ENCODE assay signal across 12 mouse cellular contexts in the genomic region with DNA sequence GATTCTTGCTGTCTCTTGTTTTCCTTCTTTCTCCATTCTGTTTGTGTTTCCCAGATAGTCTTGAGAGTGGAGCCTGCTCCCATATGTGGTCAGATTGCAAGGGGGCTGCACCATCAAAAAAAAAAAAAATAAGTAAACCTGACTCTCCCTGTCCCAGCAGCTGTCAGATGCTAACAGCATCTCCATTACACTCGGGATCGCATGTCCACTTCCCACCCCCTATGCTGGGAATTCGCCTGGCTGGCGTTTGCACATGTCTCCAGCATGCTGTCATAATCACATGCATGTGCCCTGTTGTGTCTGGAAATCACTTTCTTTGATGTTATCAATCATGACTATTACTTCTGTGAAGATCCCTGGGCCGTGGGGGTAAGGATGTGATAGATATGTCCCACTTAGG.
"Had no signal": no experiment of that assay in that cellular context is flagged by ENCODE, and none has a peak within 500 bp of the region (broad histone marks: within the 10 kb centered on the region; RNA-seq: fewer than 3 reads in every experiment).

No protein-coding gene starts in this region.

- H3K27ac ChIP-seq: limb, embryonic 12.5 days; liver, embryonic 15.5 days; midbrain, embryonic 13.5 days; neural tube, embryonic 13.5 days had no signal

- H3K9ac ChIP-seq: limb, embryonic 12.5 days; liver, embryonic 15.5 days; midbrain, embryonic 13.5 days; neural tube, embryonic 13.5 days had no signal

- H3K36me3 ChIP-seq: limb, embryonic 12.5 days; liver, embryonic 15.5 days; midbrain, embryonic 13.5 days; neural tube, embryonic 13.5 days had no signal

- H3K4me1 ChIP-seq: liver, embryonic 15.5 days; midbrain, embryonic 13.5 days had no signal

- H3K4me2 ChIP-seq: limb, embryonic 12.5 days; liver, embryonic 11.5 days; liver, embryonic 15.5 days; midbrain, embryonic 13.5 days; neural tube, embryonic 13.5 days had no signal

- ATAC-seq: lung, postnatal 0 days; midbrain, embryonic 13.5 days had no signal

- H3K9me3 ChIP-seq: liver, embryonic 15.5 days; midbrain, embryonic 13.5 days; neural tube, embryonic 13.5 days had no signal

- H3K27me3 ChIP-seq: liver, embryonic 15.5 days; midbrain, embryonic 13.5 days; neural tube, embryonic 13.5 days had no signal

- H3K4me3 ChIP-seq: limb, embryonic 12.5 days; liver, embryonic 15.5 days; midbrain, embryonic 13.5 days; neural tube, embryonic 13.5 days had no signal

- DNase-seq: kidney, adult 11 months; kidney, postnatal 10 days; lung, adult 2 months; lung, postnatal 36 days; right cerebral cortex, postnatal 14 days; thymus, postnatal 36 days had no signal
